31 mouse cellular contexts compared by ENCODE assay signal in genomic region chr11:99414463-99415147, GRCm38 (mm10). TPM values are rescaled to one million over a fixed set of nuclear protein-coding genes. Genes with fewer than 3 reads are reported as not detected.
DNase-seq lines count a peak whose midpoint lies in the region; ATAC-seq and TF ChIP-seq lines count a peak whose summit lies in the region.
"Had no signal": no experiment of that assay in that cellular context is flagged by ENCODE, and none has a peak within 500 bp of the region (broad histone marks: within the 10 kb centered on the region; RNA-seq: fewer than 3 reads in every experiment).

No protein-coding gene starts in this region.

- no peak overlapping the region for H3K27ac ChIP-seq in intestine, embryonic 15.5 days
- H3K27ac ChIP-seq in intestine, postnatal 0 days (ENCODE audit: low read depth, low read length), result no peak overlapping the region
- peak overlapping the region; percentile 57 for H3K27ac ChIP-seq in small intestine, adult 2 months (ENCODE audit: insufficient read depth, low read depth, low read length)
- H3K27ac ChIP-seq: embryonic facial prominence, embryonic 13.5 days; embryonic facial prominence, embryonic 15.5 days; forebrain, embryonic 10.5 days; forebrain, embryonic 12.5 days had no signal

- no peak overlapping the region for H3K9ac ChIP-seq in intestine, embryonic 15.5 days
- no peak overlapping the region for H3K9ac ChIP-seq in intestine, postnatal 0 days (ENCODE audit: low read depth, low read length)
- H3K9ac ChIP-seq: embryonic facial prominence, embryonic 13.5 days; embryonic facial prominence, embryonic 15.5 days; forebrain, embryonic 12.5 days had no signal

- no peak for DNase-seq in layer of hippocampus, postnatal 10 days (ENCODE audit: low spot score in 2 of 2)
- no peak for DNase-seq in lung, postnatal 10 days
- no peak for DNase-seq in cerebellum, adult 11-12 months
- DNase-seq: adrenal gland, adult 8-10 months; adrenal gland, postnatal 14 days; adrenal gland, postnatal 36 days; B cell, adult 2 months; cerebellum, adult 18-20 months; cerebellum, adult 8-10 months; cerebellum, adult 9-11 months; cerebellum, postnatal 14 days; cerebellum, postnatal 36 days; embryo, embryonic 11 days had no signal

- H3K27me3 ChIP-seq in intestine, embryonic 15.5 days (replicated peaks), result no peaks in the 10 kb centered on the region
- no peaks in the 10 kb centered on the region for H3K27me3 ChIP-seq in intestine, postnatal 0 days (replicated peaks; ENCODE audit: control insufficient read depth, insufficient read depth, low read length)
- 0 out of 2 replicates have a peak, but pooled peaks cover 4% of the 10 kb centered on the region for H3K27me3 ChIP-seq in small intestine, adult 2 months (ENCODE audit: control insufficient read depth, insufficient read depth, low read length)
- H3K27me3 ChIP-seq: embryonic facial prominence, embryonic 15.5 days; forebrain, embryonic 12.5 days had no signal

- H3K4me2 ChIP-seq in intestine, embryonic 15.5 days (replicated peaks), result no peak overlapping the region
- no peak overlapping the region for H3K4me2 ChIP-seq in intestine, postnatal 0 days (replicated peaks; ENCODE audit: low read depth)
- H3K4me2 ChIP-seq: embryonic facial prominence, embryonic 13.5 days; embryonic facial prominence, embryonic 15.5 days; forebrain, embryonic 12.5 days had no signal

- H3K9me3 ChIP-seq in intestine, embryonic 15.5 days, result no peaks in the 10 kb centered on the region
- no peaks in the 10 kb centered on the region for H3K9me3 ChIP-seq in intestine, postnatal 0 days (ENCODE audit: control insufficient read depth)
- H3K9me3 ChIP-seq: embryonic facial prominence, embryonic 13.5 days; embryonic facial prominence, embryonic 15.5 days; forebrain, embryonic 10.5 days; forebrain, embryonic 12.5 days; G1E had no signal

- no peak overlapping the region for H3K4me3 ChIP-seq in intestine, embryonic 15.5 days (replicated peaks)
- no peak overlapping the region for H3K4me3 ChIP-seq in intestine, postnatal 0 days (ENCODE audit: low read depth, low read length)
- peak overlapping the region; percentile 6; the same call in 1 of the 2 replicates for H3K4me3 ChIP-seq in small intestine, adult 2 months (ENCODE audit: low read depth, low read length)
- H3K4me3 ChIP-seq: embryonic facial prominence, embryonic 13.5 days; embryonic facial prominence, embryonic 15.5 days; erythroblast, embryonic 14.5 days; forebrain, embryonic 10.5 days; forebrain, embryonic 12.5 days had no signal

- TF ChIP-seq POLR2A in small intestine, adult 2 months (IDR thresholded peaks at IDR 0.05; ENCODE audit: low read depth, low read length), result no peak

- no peaks in the 10 kb centered on the region for H3K36me3 ChIP-seq in intestine, embryonic 15.5 days
- H3K36me3 ChIP-seq in intestine, postnatal 0 days (ENCODE audit: control insufficient read depth, insufficient read depth), result no peaks in the 10 kb centered on the region
- no peaks in the 10 kb centered on the region for H3K36me3 ChIP-seq in small intestine, adult 2 months (ENCODE audit: control insufficient read depth, insufficient read depth, low read length)
- H3K36me3 ChIP-seq: embryonic facial prominence, embryonic 13.5 days; embryonic facial prominence, embryonic 15.5 days; forebrain, embryonic 10.5 days; forebrain, embryonic 12.5 days; G1E had no signal

- no peak for TF ChIP-seq CTCF in intestine, postnatal 0 days (IDR thresholded peaks at IDR 0.05; ENCODE audit: low read depth)
- TF ChIP-seq CTCF in small intestine, adult 2 months (IDR thresholded peaks at IDR 0.05; ENCODE audit: extremely low read depth, insufficient read length, insufficient replicate concordance, low read depth, low read length), result no peak

- ATAC-seq in intestine, embryonic 15.5 days, result peak; percentile 82
- ATAC-seq in intestine, postnatal 0 days, result peak; percentile 88
- ATAC-seq: activated CD4-positive, CD25-positive, alpha-beta regulatory T cell, adult 4 months; CD4-positive, CD25-positive, alpha-beta regulatory T cell, adult 4 months; forebrain, embryonic 14.5 days; forebrain, embryonic 16.5 days; Patski had no signal

- no peaks in the 10 kb centered on the region for H3K4me1 ChIP-seq in intestine, embryonic 15.5 days (replicated peaks)
- no peaks in the 10 kb centered on the region for H3K4me1 ChIP-seq in intestine, postnatal 0 days (replicated peaks; ENCODE audit: control insufficient read depth, insufficient read depth, low read length)
- H3K4me1 ChIP-seq in small intestine, adult 2 months (ENCODE audit: control insufficient read depth, insufficient read depth, insufficient read length, low read length), result peaks cover 9% of the 10 kb centered on the region; the same call in 1 of the 2 replicates
- H3K4me1 ChIP-seq: embryonic facial prominence, embryonic 13.5 days; embryonic facial prominence, embryonic 15.5 days; forebrain, embryonic 10.5 days; forebrain, embryonic 12.5 days had no signal

- WGBS in intestine, embryonic 15.5 days, result 77% methylated on average over 13 of the region's 13 CpGs
- 54% methylated on average over 13 of the region's 13 CpGs for WGBS in intestine, postnatal 0 days
- 57% methylated on average over 13 of the region's 13 CpGs for WGBS in small intestine, adult 2 months

RNA-seq across cellular contexts. Expression of gene Krt12, which starts 7.5 kb away (rescaled TPM):
- polyA plus RNA-seq in intestine, embryonic 15.5 days (2015; fragmentation: Nextera tagmentation; extraction: Ambion mirVana), result not detected in 2 replicates
- polyA plus RNA-seq in intestine, postnatal 0 days (2015; fragmentation: Nextera tagmentation; extraction: Ambion mirVana), result 0.07 and 0.10 TPM in 2 replicates
- 0.48 and 9.5 TPM in 2 replicates for polyA plus RNA-seq in small intestine, adult 2 months (2012; rRNA removed)
- 1 to 10 TPM; 1.5 to 1.6 TPM for total RNA-seq in layer of hippocampus, postnatal 10 days (2021)
- total RNA-seq: adrenal gland, adult 18-20 months; adrenal gland, adult 8-10 months; adrenal gland, postnatal 14 days; adrenal gland, postnatal 36 days; CH12.LX; common myeloid progenitor, adult 5-6 weeks; G1E had no signal
- polyA plus RNA-seq: activated CD4-positive, CD25-positive, alpha-beta regulatory T cell, adult 4 months; CD4-positive, CD25-positive, alpha-beta regulatory T cell, adult 4 months; embryonic facial prominence, embryonic 11.5 days; embryonic facial prominence, embryonic 13.5 days; erythroblast, embryonic 14.5 days; forebrain, embryonic 10.5 days; forebrain, embryonic 12.5 days; G1E; Patski had no signal

RNA-seq across cellular contexts. Expression of gene Krt20, which starts 23.3 kb away (rescaled TPM):
- 64.3 and 72.9 TPM in 2 replicates for polyA plus RNA-seq in intestine, embryonic 15.5 days (2015; fragmentation: Nextera tagmentation; extraction: Ambion mirVana)
- polyA plus RNA-seq in intestine, postnatal 0 days (2015; fragmentation: Nextera tagmentation; extraction: Ambion mirVana), result 166 and 189 TPM in 2 replicates
- 292 and 951 TPM in 2 replicates for polyA plus RNA-seq in small intestine, adult 2 months (2012; rRNA removed)
- total RNA-seq in layer of hippocampus, postnatal 10 days (2021), result not detected
- total RNA-seq: CH12.LX; common myeloid progenitor, adult 5-6 weeks; G1E had no signal
- polyA plus RNA-seq: CD4-positive, CD25-positive, alpha-beta regulatory T cell, adult 4 months; erythroblast, embryonic 14.5 days; forebrain, embryonic 14.5 days; forebrain, embryonic 16.5 days; G1E; Patski had no signal

RNA-seq across cellular contexts. Expression of gene Krt10, which starts 25.4 kb away (rescaled TPM):
- 18.3 and 21.2 TPM in 2 replicates for polyA plus RNA-seq in intestine, embryonic 15.5 days (2015; fragmentation: Nextera tagmentation; extraction: Ambion mirVana)
- 13.6 and 14.5 TPM in 2 replicates for polyA plus RNA-seq in intestine, postnatal 0 days (2015; fragmentation: Nextera tagmentation; extraction: Ambion mirVana)
- 0.15 and 0.18 TPM in 2 replicates for polyA plus RNA-seq in small intestine, adult 2 months (2012; rRNA removed)
- total RNA-seq in layer of hippocampus, postnatal 10 days (2021), result 10 to 100 TPM; 14.3 to 14.8 TPM

RNA-seq across cellular contexts. Expression of gene Krt28, which starts 39.9 kb away (rescaled TPM):
- polyA plus RNA-seq in intestine, embryonic 15.5 days (2015; fragmentation: Nextera tagmentation; extraction: Ambion mirVana), result 0.09 TPM in 1 of 2 replicates, not detected in the other
- not detected in 2 replicates for polyA plus RNA-seq in intestine, postnatal 0 days (2015; fragmentation: Nextera tagmentation; extraction: Ambion mirVana)
- polyA plus RNA-seq in small intestine, adult 2 months (2012; rRNA removed), result not detected in 2 replicates
- total RNA-seq in layer of hippocampus, postnatal 10 days (2021), result under 1 TPM; 0.30 to 0.33 TPM
- total RNA-seq: adrenal gland, adult 18-20 months; adrenal gland, adult 8-10 months; adrenal gland, postnatal 14 days; adrenal gland, postnatal 36 days; common myeloid progenitor, adult 5-6 weeks had no signal
- polyA plus RNA-seq: activated CD4-positive, CD25-positive, alpha-beta regulatory T cell, adult 4 months; CD4-positive, CD25-positive, alpha-beta regulatory T cell, adult 4 months; erythroblast, embryonic 14.5 days; forebrain, embryonic 16.5 days; G1E; Patski had no signal

Comparison
In these comparisons a context has a peak if more than half of its experiments do, and no peak if none do; other contexts are left out.
1. RNA of gene Krt10, which starts 25.4 kb away (polyA plus RNA-seq): 18.3 to 21.2 TPM in intestine, embryonic 15.5 days and 13.6 to 14.5 TPM in intestine, postnatal 0 days; 0.15 to 0.18 TPM in small intestine, adult 2 months; every median in the first group is over 10 times any median in the second.